Mouse (Mus musculus) forebrain, embryonic 15.5 days (tissue): ENCODE data around the gene 9930111J21Rik2. TPM values are rescaled to one million over a fixed set of nuclear protein-coding genes. Genes with fewer than 3 reads are reported as not detected.
"Not testable (repeated sequence)": the region's sequence is repeated elsewhere in the genome, so short reads cannot be mapped to it uniquely, and the experiment has no call there.

Source experiments
- ATAC-seq: fragments of 200-750 bp; cut with Nextera tagmentation; replicated peaks from 2 replicates; pipeline ENCODE4 v1.8.0; 2017; ENCODE audit warnings: mild to moderate bottlenecking, moderate TSS enrichment, moderate library complexity
- H3K27ac ChIP-seq: fragments of 300-500 bp; sonication (generic); replicated peaks from 2 replicates; pipeline ENCODE4 v1.5.1; 2015; ENCODE audit warnings: mild to moderate bottlenecking, inconsistent platforms
- H3K27me3 ChIP-seq: fragments of 300-500 bp; sonication (generic); 2 replicates; pipeline ENCODE4 v1.6.1; 2015; ENCODE audit warnings: inconsistent platforms
- H3K36me3 ChIP-seq: fragments of 300-500 bp; sonication (generic); 2 replicates; pipeline ENCODE4 v1.6.1; 2015; ENCODE audit warnings: mild to moderate bottlenecking, inconsistent platforms
- H3K4me1 ChIP-seq: fragments of 300-500 bp; sonication (generic); 2 replicates; pipeline ENCODE4 v1.6.1; 2015; ENCODE audit warnings: inconsistent platforms
- H3K4me2 ChIP-seq: fragments of 300-500 bp; sonication (generic); replicated peaks from 2 replicates; pipeline ENCODE4 v1.6.1; 2015; ENCODE audit warnings: mild to moderate bottlenecking, inconsistent platforms
- H3K4me3 ChIP-seq: fragments of 300-500 bp; sonication (generic); 2 replicates; pipeline ENCODE4 v1.5.1; 2015; ENCODE audit warnings: mild to moderate bottlenecking, inconsistent platforms
- H3K9ac ChIP-seq: fragments of 300-500 bp; sonication (generic); replicated peaks from 2 replicates; pipeline ENCODE4 v1.6.1; 2015; ENCODE audit warnings: mild to moderate bottlenecking, inconsistent platforms
- H3K9me3 ChIP-seq: fragments of 300-500 bp; sonication (generic); 2 replicates; pipeline ENCODE4 v1.6.1; 2016; ENCODE audit warnings: inconsistent platforms
- WGBS: fragments of 180-500 bp; shearing (Covaris S2); methylation state at CpG from one replicate; pipeline ENCODE4 v1.1.7; 2015; ENCODE audit warnings: mixed read lengths; 5-methylcytosine and 5-hydroxymethylcytosine counted together
- polyA plus RNA-seq: library from polyadenylated mRNA; unstranded; fragments of >200 nt; fragmentation: Nextera tagmentation; extraction: Ambion mirVana; gene quantifications from 2 replicates; pipeline ENCODE4 v1.2.1, GENCODE M21; 2015

9930111J21Rik2 gene
- polyA plus RNA-seq, 1 experiment from 2014 or later: 0.28 TPM

- H3K4me1 ChIP-seq, H3K4me3 ChIP-seq, H3K27me3 ChIP-seq, H3K4me2 ChIP-seq, ATAC-seq, H3K9ac ChIP-seq, H3K27ac ChIP-seq, H3K9me3 ChIP-seq, H3K36me3 ChIP-seq: not testable (repeated sequence)
- WGBS: 86% methylated on average over 2 of the region's 2 CpGs
These were observed 61.1 kb downstream of the 9930111J21Rik2 start for GRCm38 (mm10) chr11:48989981-48990380.

DNA sequence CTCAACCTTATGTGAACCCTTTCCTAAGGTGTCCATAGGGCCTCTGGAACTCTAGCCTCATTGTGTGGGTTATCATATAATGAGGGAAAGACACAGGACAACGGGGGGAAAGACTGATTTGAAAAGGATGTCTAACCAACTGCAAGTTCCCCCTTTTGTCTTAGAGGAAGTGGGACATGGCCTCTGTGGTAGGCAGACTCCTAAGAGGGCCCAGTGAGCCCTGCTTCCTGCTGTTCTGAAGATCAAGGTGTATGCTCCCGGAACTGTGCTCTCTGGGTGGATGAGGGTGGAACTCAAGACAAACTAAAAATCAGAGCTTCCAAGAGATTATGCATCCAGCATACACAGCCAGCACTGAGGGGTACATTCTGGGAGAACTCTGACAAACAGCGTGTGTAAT, 62.8 kb downstream of the 9930111J21Rik2 start:
- H3K27ac ChIP-seq, H3K4me3 ChIP-seq, H3K27me3 ChIP-seq, H3K4me2 ChIP-seq, H3K4me1 ChIP-seq, ATAC-seq, H3K9ac ChIP-seq, H3K9me3 ChIP-seq, H3K36me3 ChIP-seq: not testable (repeated sequence)
- 85% methylated on average over 2 of the region's 3 CpGs for WGBS

- H3K27ac ChIP-seq, H3K27me3 ChIP-seq, H3K4me1 ChIP-seq, ATAC-seq, H3K36me3 ChIP-seq, H3K4me2 ChIP-seq, H3K4me3 ChIP-seq, H3K9me3 ChIP-seq, H3K9ac ChIP-seq: not testable (repeated sequence)
- WGBS: no CpG with 5 or more reads among the region's 3 CpGs
These were observed 68.2 kb downstream of the 9930111J21Rik2 start for GRCm38 (mm10) chr11:48982848-48983247.

- no CpG with 5 or more reads among the region's 5 CpGs for WGBS
- H3K4me2 ChIP-seq, H3K9me3 ChIP-seq: not testable (repeated sequence)
These were observed 71.0 kb downstream of the 9930111J21Rik2 start for GRCm38 (mm10) chr11:48980052-48980451.

DNA sequence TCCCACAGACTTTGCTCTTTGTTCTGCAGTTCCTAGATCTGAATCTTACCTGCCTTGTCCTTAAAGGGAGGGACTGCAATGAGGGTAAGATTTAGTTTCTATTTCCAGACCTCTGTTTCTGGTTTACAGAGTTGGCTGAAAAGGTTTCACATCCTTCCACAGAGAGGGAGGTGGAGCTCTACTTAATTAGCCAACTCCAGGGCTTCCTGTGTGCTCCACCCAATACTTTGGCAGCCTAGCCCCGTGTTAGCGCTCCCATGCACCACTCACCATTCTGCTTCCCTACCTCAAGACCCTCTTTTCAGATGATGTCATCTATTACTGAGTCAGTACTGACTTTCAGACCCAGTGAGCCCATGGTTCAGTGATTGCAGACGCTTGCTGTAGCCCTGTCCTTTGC, 71.8 kb downstream of the 9930111J21Rik2 start, which contains the start of gene 9930111J21Rik1:
TSS of gene 9930111J21Rik1 (minus strand) at position 148 of the 400 bp plus-strand sequence.
- H3K9ac ChIP-seq, H3K27ac ChIP-seq, H3K9me3 ChIP-seq, H3K4me1 ChIP-seq, H3K27me3 ChIP-seq, H3K36me3 ChIP-seq, H3K4me2 ChIP-seq, ATAC-seq, H3K4me3 ChIP-seq: not testable (repeated sequence)
- WGBS: no CpG with 5 or more reads among the region's 3 CpGs

More at GRCm38 (mm10) chr11:48980052-48980451, 71.0 kb downstream of the 9930111J21Rik2 start:
- not testable (repeated sequence) for ATAC-seq, H3K4me1 ChIP-seq, H3K4me3 ChIP-seq, H3K27ac ChIP-seq, H3K36me3 ChIP-seq, H3K27me3 ChIP-seq, H3K9ac ChIP-seq

DNA sequence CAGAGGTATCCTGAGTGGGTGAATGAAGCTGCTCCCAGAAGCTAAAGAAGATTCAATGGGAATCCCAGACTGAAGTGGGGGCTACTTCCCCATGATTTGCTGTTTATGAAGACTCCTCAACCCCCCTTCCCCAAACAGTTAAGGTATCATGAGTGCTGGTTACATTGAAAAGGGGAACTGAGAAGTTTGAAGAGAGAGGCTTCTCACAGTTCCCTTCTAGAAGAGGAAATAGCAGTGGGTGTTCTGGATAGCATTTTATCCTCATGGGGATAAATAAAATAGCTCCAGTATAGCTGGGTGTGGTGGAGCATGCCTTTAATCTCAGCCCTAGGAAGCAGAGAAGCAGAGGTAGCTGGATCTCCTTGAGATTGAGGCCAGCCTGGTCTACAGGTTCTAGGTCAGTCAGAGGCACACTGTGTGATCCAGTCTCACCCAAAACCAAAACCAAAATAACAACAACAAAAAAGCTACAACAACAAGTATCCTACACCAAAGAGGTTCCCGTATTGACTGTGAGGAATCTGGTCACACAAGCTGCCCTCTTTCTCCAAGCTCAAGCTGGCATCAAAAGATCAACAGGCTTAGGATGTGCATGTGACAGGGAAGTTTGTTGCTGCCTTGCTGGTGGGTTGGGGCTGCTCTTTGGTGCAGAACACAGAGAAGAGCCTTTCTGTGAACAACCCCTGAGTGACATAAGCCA, 72.7 kb downstream of the 9930111J21Rik2 start, which contains the start of gene Olfr56:
TSS of gene Olfr56 (plus strand) at position 650 of the 700 bp plus-strand sequence.
- H3K27me3 ChIP-seq, ATAC-seq, H3K4me3 ChIP-seq, H3K9me3 ChIP-seq, H3K9ac ChIP-seq, H3K36me3 ChIP-seq, H3K4me2 ChIP-seq, H3K4me1 ChIP-seq, H3K27ac ChIP-seq: not testable (repeated sequence)
- whole genome bisulfite sequencing: no CpG with 5 or more reads among the region's 1 CpGs

DNA sequence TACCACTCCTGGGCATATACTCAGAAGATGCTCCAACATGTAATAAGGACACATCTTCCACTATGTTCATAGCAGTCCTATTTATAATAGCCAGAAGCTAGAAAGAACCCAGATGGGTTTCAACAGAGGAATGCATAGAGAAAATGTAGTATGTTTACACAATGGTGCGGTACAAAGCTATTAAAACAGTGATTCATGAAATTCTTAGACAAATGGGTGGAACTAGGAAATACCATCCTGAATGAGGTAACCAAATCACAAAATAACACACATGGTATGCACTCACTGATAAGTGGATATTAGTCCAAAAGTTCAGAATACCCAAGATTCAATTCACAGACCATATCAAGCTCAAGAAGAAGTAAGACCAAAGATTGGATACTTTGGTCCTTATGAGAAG, 76.4 kb downstream of the 9930111J21Rik2 start:
- no CpG with 5 or more reads among the region's 1 CpGs for WGBS
- H3K27me3 ChIP-seq, H3K9ac ChIP-seq, ATAC-seq, H3K27ac ChIP-seq, H3K4me3 ChIP-seq, H3K36me3 ChIP-seq, H3K4me1 ChIP-seq, H3K9me3 ChIP-seq, H3K4me2 ChIP-seq: not testable (repeated sequence)

Other genes starting within 250 kb of the 9930111J21Rik2 start
- 6.0 and 6.3 TPM in 2 replicates for gene Trim41, start 233.9 kb downstream of the 9930111J21Rik2 start, polyA plus RNA-seq
- gene Trim7, start 225.1 kb downstream of the 9930111J21Rik2 start, polyA plus RNA-seq: 1.4 and 1.7 TPM in 2 replicates
- gene Gm12184, start 224.6 kb downstream of the 9930111J21Rik2 start, polyA plus RNA-seq: 4.5 and 5.8 TPM in 2 replicates
- 1.6 and 1.9 TPM in 2 replicates for gene Irgm1, start 179.6 kb downstream of the 9930111J21Rik2 start, polyA plus RNA-seq
- gene Gm5431, start 149.0 kb downstream of the 9930111J21Rik2 start, polyA plus RNA-seq: 0.11 and 0.14 TPM in 2 replicates
- gene Psme2b, start 105.1 kb downstream of the 9930111J21Rik2 start, polyA plus RNA-seq: 1.3 and 1.5 TPM in 2 replicates
- gene Olfr56, start 72.4 kb downstream of the 9930111J21Rik2 start, polyA plus RNA-seq: not detected in 2 replicates
- gene 9930111J21Rik1, start 71.8 kb downstream of the 9930111J21Rik2 start, polyA plus RNA-seq: 0.34 and 0.55 TPM in 2 replicates
- not detected in 2 replicates for gene Gm12185, start 59.0 kb downstream of the 9930111J21Rik2 start, polyA plus RNA-seq
- gene Tgtp1, start 57.1 kb downstream of the 9930111J21Rik2 start, polyA plus RNA-seq: not detected in 2 replicates
- gene Tgtp2, start 13.0 kb upstream of the 9930111J21Rik2 start, polyA plus RNA-seq: not detected in 2 replicates
- 0.38 and 0.54 TPM in 2 replicates for gene Ifi47, start 25.3 kb upstream of the 9930111J21Rik2 start, polyA plus RNA-seq
- not detected in 2 replicates for gene Olfr1396, start 63.6 kb upstream of the 9930111J21Rik2 start, polyA plus RNA-seq
- gene Olfr1395, start 91.0 kb upstream of the 9930111J21Rik2 start, polyA plus RNA-seq: not detected in 2 replicates
- gene Olfr1394, start 103.1 kb upstream of the 9930111J21Rik2 start, polyA plus RNA-seq: not detected in 2 replicates
- gene Btnl9, start 135.9 kb upstream of the 9930111J21Rik2 start, polyA plus RNA-seq: 0.09 TPM in 1 of 2 replicates, not detected in the other
- gene Zfp62, start 152.1 kb upstream of the 9930111J21Rik2 start, polyA plus RNA-seq: 54.7 and 55.1 TPM in 2 replicates
- gene Mgat1, start 192.9 kb upstream of the 9930111J21Rik2 start, polyA plus RNA-seq: 30.2 and 30.3 TPM in 2 replicates
- not detected in 2 replicates for gene Olfr1393, start 227.1 kb upstream of the 9930111J21Rik2 start, polyA plus RNA-seq
- not detected in 2 replicates for gene Olfr1392, start 234.0 kb upstream of the 9930111J21Rik2 start, polyA plus RNA-seq